Mouse (Mus musculus) monocyte, adult 2 months (primary cell): ENCODE results near the gene Palm2.

Experiments used
- DNase-seq, 2 experiments: peaks; one replicate each; pipeline ENCODE4 v3.0.0; 2022; ENCODE audit warnings: low spot score in 2 of 2, low read depth in 1 of 2

Palm2 gene

GRCm38 (mm10) chr4:57568268-57569068 lies 134.4 kb downstream of the Palm2 start:
- no peak for DNase-seq

GRCm38 (mm10) chr4:57569069-57569355 lies 135.0 kb downstream of the Palm2 start:
- no peak for DNase-seq

- no peak for DNase-seq
These were observed 135.7 kb downstream of the Palm2 start for GRCm38 (mm10) chr4:57569711-57570110.

- no peak for DNase-seq
These were observed 136.2 kb downstream of the Palm2 start for GRCm38 (mm10) chr4:57570229-57570628.

- DNase-seq = no peak
These were observed 140.1 kb downstream of the Palm2 start for GRCm38 (mm10) chr4:57574181-57574580.

GRCm38 (mm10) chr4:57574646-57575045 lies 140.6 kb downstream of the Palm2 start:
- no peak for DNase-seq

GRCm38 (mm10) chr4:57575686-57576085 lies 141.6 kb downstream of the Palm2 start:
- no peak for DNase-seq

- no peak for DNase-seq
These were observed 142.0 kb downstream of the Palm2 start for GRCm38 (mm10) chr4:57576095-57576494.

GRCm38 (mm10) chr4:57579683-57580082 lies 145.6 kb downstream of the Palm2 start:
- DNase-seq = no peak

GRCm38 (mm10) chr4:57585281-57585800 lies 151.3 kb downstream of the Palm2 start:
- DNase-seq = no peak

GRCm38 (mm10) chr4:57586933-57587658 lies 153.0 kb downstream of the Palm2 start:
- DNase-seq = no peak

- no peak for DNase-seq
These were observed 154.3 kb downstream of the Palm2 start for GRCm38 (mm10) chr4:57588356-57588755.

- DNase-seq = no peak
These were observed 158.7 kb downstream of the Palm2 start for GRCm38 (mm10) chr4:57592751-57593150.

- no peak for DNase-seq
These were observed 165.9 kb downstream of the Palm2 start for GRCm38 (mm10) chr4:57599946-57600345.

- DNase-seq = no peak
These were observed 166.8 kb downstream of the Palm2 start for GRCm38 (mm10) chr4:57600685-57601457.

GRCm38 (mm10) chr4:57601458-57601835 lies 167.4 kb downstream of the Palm2 start:
- DNase-seq = no peak

- no peak for DNase-seq
These were observed 168.0 kb downstream of the Palm2 start for GRCm38 (mm10) chr4:57601903-57602617.

GRCm38 (mm10) chr4:57606258-57606657 lies 172.2 kb downstream of the Palm2 start:
- no peak for DNase-seq

- DNase-seq = no peak
These were observed 173.3 kb downstream of the Palm2 start for GRCm38 (mm10) chr4:57607247-57607942.

- no peak for DNase-seq
These were observed 177.4 kb downstream of the Palm2 start for GRCm38 (mm10) chr4:57611303-57612077.
